Mouse (Mus musculus) right cerebral cortex, postnatal 10 days (tissue): ENCODE data around the gene Sumo1.

ENCODE experiments used
- DNase-seq, 2 experiments: peaks; one replicate each; pipeline ENCODE4 v3.0.0; 2021; ENCODE audit warnings: low spot score in 2 of 2

Gene Sumo1

GRCm38 (mm10) chr1:59550227-59550626 is 120.4 kb downstream of the Sumo1 start:
- no peak for DNase-seq

- no peak for DNase-seq
Observed at GRCm38 (mm10) chr1:59549036-59549675, 121.5 kb downstream of the Sumo1 start.

- no peak for DNase-seq
Observed at GRCm38 (mm10) chr1:59548486-59548885, 122.1 kb downstream of the Sumo1 start.

- no peak for DNase-seq
Observed at GRCm38 (mm10) chr1:59543911-59544310, 126.7 kb downstream of the Sumo1 start.

GRCm38 (mm10) chr1:59542231-59542630 is 128.4 kb downstream of the Sumo1 start:
- DNase-seq: no peak

- DNase-seq: no peak
Observed at GRCm38 (mm10) chr1:59541271-59542020, 129.2 kb downstream of the Sumo1 start.

GRCm38 (mm10) chr1:59540537-59541148 is 130.0 kb downstream of the Sumo1 start:
- DNase-seq: no peak

GRCm38 (mm10) chr1:59538381-59538780 is 132.3 kb downstream of the Sumo1 start:
- DNase-seq: no peak
